Mouse (Mus musculus) MEL (cell line): ENCODE results near the gene Tle1. TPM values are rescaled to one million over a fixed set of nuclear protein-coding genes. Genes with fewer than 3 reads are reported as not detected.

Experiments
- DNase-seq: peaks from one replicate; pipeline ENCODE4 v3.0.0; 2011; ENCODE audit warnings: low read depth, low spot score
- H3K27ac ChIP-seq: 2 replicates; pipeline ENCODE4 v1.5.1; 2012; ENCODE audit warnings: low read depth, mild to moderate bottlenecking, control low read depth, low read length, moderate library complexity; ENCODE audit not compliant: control insufficient read depth
- H3K27me3 ChIP-seq, 2 experiments: fragments of 150-350 bp in 1 of 2; sonication (generic) in 1 of 2; 2 replicates each; pipeline ENCODE4 v1.6.1; 2012; ENCODE audit warnings: low read length in 2 of 2, mild to moderate bottlenecking in 2 of 2, improper control_type of control experiment in 1 of 2, moderate library complexity in 1 of 2; ENCODE audit not compliant: insufficient read depth in 2 of 2, control insufficient read depth in 1 of 2
- H3K36me3 ChIP-seq, 2 experiments: 2 replicates each; pipeline ENCODE4 v1.6.1; 2012 to 2014; ENCODE audit warnings: low read length in 2 of 2, improper control_type of control experiment in 1 of 2, inconsistent platforms in 1 of 2, mild to moderate bottlenecking in 1 of 2; ENCODE audit not compliant: insufficient read depth in 2 of 2, control insufficient read depth in 1 of 2
- H3K4me1 ChIP-seq, 2 experiments: fragments of 150-350 bp in 1 of 2; sonication (generic) in 1 of 2; 2 replicates each; pipeline ENCODE4 v1.6.1; 2012; ENCODE audit warnings: low read length in 2 of 2, improper control_type of control experiment in 1 of 2, mild to moderate bottlenecking in 1 of 2; ENCODE audit not compliant: insufficient read depth in 2 of 2, control insufficient read depth in 1 of 2
- H3K4me3 ChIP-seq, 2 experiments: fragments of 150-350 bp in 1 of 2; sonication (generic) in 1 of 2; 2 replicates each; pipeline ENCODE4 v1.5.1; 2012; ENCODE audit warnings: low read depth in 2 of 2, low read length in 2 of 2, mild to moderate bottlenecking in 2 of 2, moderate library complexity in 2 of 2, control low read depth in 1 of 2, improper control_type of control experiment in 1 of 2; ENCODE audit not compliant: control insufficient read depth in 1 of 2, insufficient read depth in 1 of 2
- H3K79me2 ChIP-seq: 2 replicates; pipeline ENCODE4 v1.6.1; 2012; ENCODE audit warnings: mild to moderate bottlenecking, low read length, moderate library complexity; ENCODE audit not compliant: control insufficient read depth, poor library complexity, insufficient read depth
- H3K9ac ChIP-seq: 2 replicates; pipeline ENCODE4 v1.6.1; 2012; ENCODE audit warnings: low read depth, mild to moderate bottlenecking, control low read depth, low read length, moderate library complexity; ENCODE audit not compliant: control insufficient read depth, poor library complexity, severe bottlenecking
- H3K9me3 ChIP-seq: fragments of 150-350 bp; sonication (generic); replicated peaks from 2 replicates; pipeline ENCODE4 v1.6.1; 2012; ENCODE audit warnings: mild to moderate bottlenecking, low read length, improper control_type of control experiment, moderate library complexity; ENCODE audit not compliant: insufficient read depth
- E2F4 ChIP-seq: IDR thresholded peaks from 2 replicates; pipeline ENCODE4 v1.6.1; 2011; ENCODE audit warnings: low read depth, low read length, improper control_type of control experiment, borderline replicate concordance
- EP300 ChIP-seq, 2 experiments: IDR thresholded peaks; 2 replicates each; pipeline ENCODE4 v1.6.1; 2011; ENCODE audit warnings: improper control_type of control experiment in 2 of 2, low read length in 2 of 2, low read depth in 1 of 2, mild to moderate bottlenecking in 1 of 2
- ETS1 ChIP-seq: IDR thresholded peaks from 2 replicates; pipeline ENCODE4 v1.6.1; 2012; ENCODE audit warnings: low read depth, mild to moderate bottlenecking, inconsistent platforms, low read length, improper control_type of control experiment, moderate library complexity
- GABPA ChIP-seq: IDR thresholded peaks from 2 replicates; pipeline ENCODE4 v1.6.1; 2012; ENCODE audit warnings: low read depth, mild to moderate bottlenecking, inconsistent platforms, low read length, improper control_type of control experiment, moderate library complexity
- GATA1 ChIP-seq: IDR thresholded peaks from 2 replicates; pipeline ENCODE4 v1.6.1; 2011; ENCODE audit warnings: low read depth, low read length, improper control_type of control experiment
- KAT2A ChIP-seq: conservative IDR thresholded peaks from 2 replicates; pipeline ENCODE4 v1.6.1; 2012; ENCODE audit warnings: low read depth, low read length, improper control_type of control experiment, inconsistent platforms
- POLR2A ChIP-seq, 2 experiments: IDR thresholded peaks; 2 replicates each; pipeline ENCODE4 v1.6.1; 2011 to 2012; ENCODE audit warnings: low read length in 2 of 2, mild to moderate bottlenecking in 2 of 2, control low read depth in 1 of 2, improper control_type of control experiment in 1 of 2, low read depth in 1 of 2, moderate library complexity in 1 of 2; ENCODE audit not compliant: control insufficient read depth in 1 of 2, insufficient read depth in 1 of 2, poor library complexity in 1 of 2
- RAD21 ChIP-seq: IDR thresholded peaks from 2 replicates; pipeline ENCODE4 v1.6.1; 2011; ENCODE audit warnings: mild to moderate bottlenecking, low read depth, low read length, improper control_type of control experiment
- TAL1 ChIP-seq: IDR thresholded peaks from 2 replicates; pipeline ENCODE4 v1.6.1; 2012; ENCODE audit warnings: mild to moderate bottlenecking, inconsistent platforms, low read length, moderate library complexity, mixed read lengths
- USF1 ChIP-seq: IDR thresholded peaks from 2 replicates; pipeline ENCODE4 v1.6.1; 2014; ENCODE audit warnings: low read depth, mild to moderate bottlenecking, inconsistent platforms, low read length, improper control_type of control experiment, moderate library complexity
- ZKSCAN1 ChIP-seq: IDR thresholded peaks from 2 replicates; pipeline ENCODE4 v1.6.1; 2012; ENCODE audit warnings: low read depth, mild to moderate bottlenecking, inconsistent platforms, low read length, improper control_type of control experiment, moderate library complexity
- ZMIZ1 ChIP-seq: IDR thresholded peaks from 2 replicates; pipeline ENCODE4 v1.6.1; 2012; ENCODE audit warnings: low read depth, mild to moderate bottlenecking, inconsistent platforms, low read length, improper control_type of control experiment, moderate library complexity
- ZNF384 ChIP-seq: IDR thresholded peaks from 2 replicates; pipeline ENCODE4 v1.6.1; 2012; ENCODE audit warnings: low read depth, mild to moderate bottlenecking, inconsistent platforms, low read length, improper control_type of control experiment
- polyA plus RNA-seq, 2 experiments: library from polyadenylated mRNA; stranded (reverse) in 1 of 2; unstranded in 1 of 2; fragments of >175 nt in 1 of 2; fragments of >200 nt in 1 of 2; gene quantifications; 2 replicates each; pipeline versions ENCODE4 v1.2.1 to v1.2.4; 2012; ENCODE audit warnings: low replicate concordance in 2 of 2, low read depth in 1 of 2; ENCODE audit not compliant: insufficient read length in 2 of 2, insufficient read depth in 1 of 2, missing spikeins in 1 of 2
- total RNA-seq: library from RNA; depleted of rRNA; stranded (reverse); fragments of 300-350 nt; gene quantifications from 2 replicates; pipeline ENCODE4 v1.2.3, GENCODE M21; 2012

Tle1 gene
- total and polyA plus RNA-seq, 3 experiments = 21.1 to 22.5 TPM; not detected in 1

DNA sequence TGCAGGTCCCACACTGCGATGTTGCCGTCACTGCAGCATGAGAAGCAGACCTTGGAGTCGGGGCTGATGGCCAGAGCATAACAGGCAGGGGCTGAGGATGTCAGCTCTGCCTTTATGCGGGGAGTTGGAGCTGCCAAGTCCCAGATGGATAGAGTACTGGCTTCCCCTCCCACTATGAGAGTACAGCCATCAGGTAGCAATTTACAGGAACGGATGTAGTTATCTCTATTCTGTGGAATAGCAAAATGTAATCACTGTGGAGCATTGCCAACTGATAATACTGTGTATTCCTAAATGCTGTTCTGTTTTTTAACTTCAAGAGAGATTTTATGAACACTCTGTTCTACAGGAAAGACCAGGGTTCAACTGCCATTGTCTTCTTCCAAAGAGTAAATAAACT is 75.9 kb downstream of the Tle1 start:
- no peak for DNase-seq
- no peak overlapping the region for H3K4me3 ChIP-seq
- H3K9me3 ChIP-seq = no peaks in the 10 kb centered on the region
- no peaks in the 10 kb centered on the region; a peak in 1 of 4 replicates for H3K36me3 ChIP-seq
- H3K27me3 ChIP-seq = no peaks in the 10 kb centered on the region
- H3K4me1 ChIP-seq = no peaks in the 10 kb centered on the region
- no peak overlapping the region for H3K9ac ChIP-seq
- no peaks in the 10 kb centered on the region for H3K79me2 ChIP-seq
- no peak overlapping the region for H3K27ac ChIP-seq
- TF ChIP-seq EP300 (IDR thresholded peaks at IDR 0.05; ENCODE audit: low read depth in 1 of 2, low read length in 2 of 2) = no peak
- TF ChIP-seq USF1 = no peak
- TF ChIP-seq GATA1 = no peak
- TF ChIP-seq, all 39 proteins: peak for 0

DNA sequence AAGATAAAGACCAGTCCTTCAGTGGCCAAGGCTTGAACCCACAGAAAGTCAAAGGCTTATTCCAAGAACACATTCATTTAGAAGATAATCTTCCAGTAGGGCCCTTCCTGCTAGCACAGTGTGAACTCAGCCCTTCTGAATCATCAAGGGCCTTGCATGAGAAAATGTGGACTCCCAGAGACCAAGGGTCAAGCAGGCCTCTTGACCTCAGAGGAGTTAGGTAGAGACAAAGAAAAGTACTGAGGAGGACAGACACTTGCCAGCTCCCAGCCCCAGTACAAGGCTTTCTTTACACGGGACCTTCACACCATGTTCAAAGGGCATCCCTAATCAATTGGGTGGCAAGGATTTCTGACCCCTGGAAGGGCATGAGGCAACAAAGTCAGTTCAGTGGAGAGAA is 77.9 kb downstream of the Tle1 start:
- H3K4me1 ChIP-seq = no peaks in the 10 kb centered on the region
- H3K36me3 ChIP-seq = no peaks in the 10 kb centered on the region; a peak in 1 of 4 replicates
- no peak overlapping the region for H3K9ac ChIP-seq
- TF ChIP-seq RAD21 = no peak
- no peak for TF ChIP-seq ZMIZ1
- no peak for DNase-seq
- no peak overlapping the region for H3K4me3 ChIP-seq
- H3K79me2 ChIP-seq = no peaks in the 10 kb centered on the region
- H3K27ac ChIP-seq = no peak overlapping the region
- no peaks in the 10 kb centered on the region for H3K9me3 ChIP-seq
- H3K27me3 ChIP-seq = no peaks in the 10 kb centered on the region

DNA sequence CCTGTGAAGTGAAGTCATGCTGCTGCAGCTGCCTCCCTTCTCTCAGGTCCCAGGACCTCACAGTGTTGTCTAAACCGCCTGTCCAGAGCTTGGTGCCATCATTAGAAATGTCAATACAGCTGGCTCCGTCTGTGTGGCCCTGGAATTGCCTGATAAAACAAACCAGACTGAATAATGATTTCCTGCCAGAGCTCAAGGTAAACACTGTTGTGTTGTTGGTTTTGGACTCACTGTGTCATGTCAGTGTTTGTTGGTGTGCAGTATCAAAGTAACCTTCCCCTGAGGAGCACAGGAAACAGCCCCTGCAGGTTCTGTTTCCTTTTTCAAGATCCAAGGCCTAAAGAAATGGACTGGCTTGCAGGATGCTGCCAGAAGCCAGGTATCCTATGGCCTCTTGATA is 78.4 kb downstream of the Tle1 start:
- TF ChIP-seq ZNF384 (no peak), ZMIZ1 (no peak), ETS1 (no peak), GABPA (no peak), E2F4 (no peak), EP300 (IDR thresholded peaks at IDR 0.05; ENCODE audit: low read depth in 1 of 2, low read length in 2 of 2) (no peak), KAT2A (no peak), POLR2A (IDR thresholded peaks at IDR 0.05; ENCODE audit: control insufficient read depth in 1 of 2, insufficient read depth in 1 of 2, low read depth in 1 of 2, low read length in 2 of 2, poor library complexity in 1 of 2) (no peak), TAL1 (no peak), ZKSCAN1 (no peak)
- Histone ChIP-seq H3K9ac (no peak overlapping the region), H3K4me1 (no peaks in the 10 kb centered on the region), H3K36me3 (peaks cover 0 to 2% of the 10 kb centered on the region in 2 experiments; a peak in 1 of 4 replicates), H3K9me3 (no peaks in the 10 kb centered on the region), H3K27ac (no peak overlapping the region), H3K79me2 (no peaks in the 10 kb centered on the region), H3K4me3 (no peak overlapping the region), H3K27me3 (no peaks in the 10 kb centered on the region)
- no peak for DNase-seq
